Mouse (Mus musculus) MEL (cell line): Measurements from ENCODE around the gene Majin.

ENCODE experiments used
- CTCF ChIP-seq, 3 experiments: IDR thresholded peaks in 2 of 3; conservative IDR thresholded peaks in 1 of 3; 2 replicates each; pipeline ENCODE4 v1.5.1; 2011 to 2012; ENCODE audit warnings: low read length in 3 of 3, low read depth in 2 of 3, mild to moderate bottlenecking in 2 of 3, improper control_type of control experiment in 1 of 3, inconsistent platforms in 1 of 3, mixed read lengths in 1 of 3, moderate library complexity in 1 of 3; ENCODE audit not compliant: control insufficient read depth in 1 of 3, insufficient read depth in 1 of 3, poor library complexity in 1 of 3, severe bottlenecking in 1 of 3
- EP300 ChIP-seq, 2 experiments: IDR thresholded peaks; 2 replicates each; pipeline ENCODE4 v1.6.1; 2011; ENCODE audit warnings: improper control_type of control experiment in 2 of 2, low read length in 2 of 2, low read depth in 1 of 2, mild to moderate bottlenecking in 1 of 2
- ETS1 ChIP-seq: IDR thresholded peaks from 2 replicates; pipeline ENCODE4 v1.6.1; 2012; ENCODE audit warnings: low read depth, mild to moderate bottlenecking, inconsistent platforms, low read length, improper control_type of control experiment, moderate library complexity
- HCFC1 ChIP-seq: IDR thresholded peaks from 2 replicates; pipeline ENCODE4 v1.6.1; 2012; ENCODE audit warnings: low read depth, mild to moderate bottlenecking, inconsistent platforms, low read length, improper control_type of control experiment, moderate library complexity
- POLR2A ChIP-seq, 2 experiments: IDR thresholded peaks; 2 replicates each; pipeline ENCODE4 v1.6.1; 2011 to 2012; ENCODE audit warnings: low read length in 2 of 2, mild to moderate bottlenecking in 2 of 2, control low read depth in 1 of 2, improper control_type of control experiment in 1 of 2, low read depth in 1 of 2, moderate library complexity in 1 of 2; ENCODE audit not compliant: control insufficient read depth in 1 of 2, insufficient read depth in 1 of 2, poor library complexity in 1 of 2
- RAD21 ChIP-seq: IDR thresholded peaks from 2 replicates; pipeline ENCODE4 v1.6.1; 2011; ENCODE audit warnings: mild to moderate bottlenecking, low read depth, low read length, improper control_type of control experiment
- TAL1 ChIP-seq: IDR thresholded peaks from 2 replicates; pipeline ENCODE4 v1.6.1; 2012; ENCODE audit warnings: mild to moderate bottlenecking, inconsistent platforms, low read length, moderate library complexity, mixed read lengths
- USF2 ChIP-seq, 2 experiments: IDR thresholded peaks; 2 replicates each; pipeline ENCODE4 v1.6.1; 2011 to 2012; ENCODE audit warnings: improper control_type of control experiment in 2 of 2, low read length in 2 of 2, borderline replicate concordance in 1 of 2, inconsistent platforms in 1 of 2, low read depth in 1 of 2, mild to moderate bottlenecking in 1 of 2; ENCODE audit not compliant: insufficient read depth in 1 of 2

- TF ChIP-seq EP300 (IDR thresholded peaks at IDR 0.05; ENCODE audit: low read depth in 1 of 2, low read length in 2 of 2) (peak in 1 of 2 experiments; percentile 27; a peak in 1 of 4 replicates), CTCF (IDR thresholded peaks at IDR 0.05 in 2 of 3, conservative IDR thresholded peaks at IDR 0.05 in 1 of 3; ENCODE audit: control insufficient read depth in 1 of 3, insufficient read depth in 1 of 3, low read depth in 2 of 3, low read length in 3 of 3, poor library complexity in 1 of 3, severe bottlenecking in 1 of 3) (no peak), POLR2A (IDR thresholded peaks at IDR 0.05; ENCODE audit: control insufficient read depth in 1 of 2, insufficient read depth in 1 of 2, low read depth in 1 of 2, low read length in 2 of 2, poor library complexity in 1 of 2) (no peak), HCFC1 (no peak; the same call in 1 of the 2 replicates), TAL1 (peak; percentile 10; the same call in 1 of the 2 replicates), ETS1 (peak; percentile 56; the same call in 1 of the 2 replicates), USF2 (IDR thresholded peaks at IDR 0.05; ENCODE audit: borderline replicate concordance in 1 of 2, insufficient read depth in 1 of 2, low read depth in 1 of 2, low read length in 2 of 2) (no peak), RAD21 (no peak)
Measured at GRCm38 (mm10) chr19:6236842-6237241, 52.7 kb downstream of the Majin start.
